Mouse (Mus musculus) cerebellum, adult 2 months (tissue): ENCODE measurements at regions not wholly inside any gene's neighbourhood (a gene's known extent, or its start where the extent isn't known, plus 50 kb on each side); places are given as distances from the start of the nearest gene placed in this dataset.

Experiments used
- CTCF ChIP-seq: fragments of 200-500 bp; IDR thresholded peaks from 2 replicates; pipeline ENCODE4 v1.5.1; 2011; ENCODE audit warnings: low read depth, mild to moderate bottlenecking, control low read depth, low read length, moderate library complexity, borderline replicate concordance; ENCODE audit not compliant: insufficient read depth
- POLR2A ChIP-seq: fragments of 200-500 bp; IDR thresholded peaks from 2 replicates; pipeline ENCODE4 v1.6.1; 2011; ENCODE audit warnings: low read length, control low read depth, borderline replicate concordance; ENCODE audit not compliant: insufficient read depth

DNA sequence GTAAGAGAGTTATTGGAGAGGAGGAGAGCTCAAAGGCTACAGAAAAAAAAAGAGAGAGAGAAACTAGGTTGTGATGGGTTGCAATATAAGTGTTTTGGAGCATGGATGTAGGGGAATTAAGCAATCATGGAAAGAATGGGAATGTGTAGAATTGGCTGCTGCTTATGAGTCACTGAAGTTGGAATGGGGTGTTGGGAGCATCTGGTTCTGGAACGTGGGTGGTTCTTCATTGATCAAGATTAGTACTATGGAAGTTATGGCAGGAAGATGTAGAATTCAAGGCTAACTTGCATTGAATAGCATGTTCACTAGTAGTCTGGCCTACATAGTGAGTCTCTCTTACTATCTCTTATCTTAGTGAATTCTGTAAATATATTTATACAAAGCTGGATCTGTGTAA lies 1526.4 kb upstream of the Got2 start:
- no peak for TF ChIP-seq CTCF
- no peak for TF ChIP-seq POLR2A
